Mouse (Mus musculus): ENCODE data around the gene Tpd52l1.

The Tpd52l1 gene

GRCm38 (mm10) chr10:31336432-31336831, 109.3 kb downstream of the Tpd52l1 start:
- no peak for DNase-seq

GRCm38 (mm10) chr10:31331225-31331775, 114.5 kb downstream of the Tpd52l1 start:
- DNase-seq, result peak; percentile 21

GRCm38 (mm10) chr10:31330286-31330962, 115.3 kb downstream of the Tpd52l1 start:
- DNase-seq, result no peak

GRCm38 (mm10) chr10:31329436-31329835, 116.3 kb downstream of the Tpd52l1 start:
- DNase-seq, result no peak

GRCm38 (mm10) chr10:31318491-31318890, 127.3 kb downstream of the Tpd52l1 start:
- DNase-seq, result no peak

- peak; percentile 84 for DNase-seq
Measured at GRCm38 (mm10) chr10:31312865-31313848, 132.6 kb downstream of the Tpd52l1 start, which contains the start of gene Hddc2. Hddc2 (plus strand) TSS chr10:31313383.

GRCm38 (mm10) chr10:31307024-31307598, 138.6 kb downstream of the Tpd52l1 start:
- DNase-seq, result no peak

- DNase-seq, result no peak
Measured at GRCm38 (mm10) chr10:31303446-31303845, 142.3 kb downstream of the Tpd52l1 start.

- no peak for DNase-seq
Measured at GRCm38 (mm10) chr10:31300292-31300691, 145.5 kb downstream of the Tpd52l1 start.

GRCm38 (mm10) chr10:31298921-31299574, 146.7 kb downstream of the Tpd52l1 start:
- DNase-seq, result peak; percentile 78

GRCm38 (mm10) chr10:31298263-31298662, 147.5 kb downstream of the Tpd52l1 start:
- DNase-seq, result no peak

- no peak for DNase-seq
Measured at GRCm38 (mm10) chr10:31297106-31297505, 148.7 kb downstream of the Tpd52l1 start.

- DNase-seq, result no peak
Measured at GRCm38 (mm10) chr10:31296458-31296857, 149.3 kb downstream of the Tpd52l1 start.

- no peak for DNase-seq
Measured at GRCm38 (mm10) chr10:31295705-31296104, 150.1 kb downstream of the Tpd52l1 start.

GRCm38 (mm10) chr10:31288697-31289390, 156.9 kb downstream of the Tpd52l1 start:
- no peak for DNase-seq

- DNase-seq, result no peak
Measured at GRCm38 (mm10) chr10:31287787-31288186, 158.0 kb downstream of the Tpd52l1 start.
